Mouse (Mus musculus) small intestine, adult 2 months (tissue): ENCODE data around the gene Hoxb4.

Source experiments
- CTCF ChIP-seq: fragments of 200-500 bp; IDR thresholded peaks from 2 replicates; pipeline ENCODE4 v1.5.1; 2012; ENCODE audit warnings: low read depth, mild to moderate bottlenecking, control low read depth, inconsistent platforms, low read length, moderate library complexity, mixed read lengths; ENCODE audit not compliant: insufficient replicate concordance, insufficient read length; ENCODE audit errors: extremely low read depth
- POLR2A ChIP-seq: fragments of 200-500 bp; IDR thresholded peaks from 2 replicates; pipeline ENCODE4 v1.6.1; 2012; ENCODE audit warnings: low read depth, mild to moderate bottlenecking, control low read depth, inconsistent platforms, low read length, moderate library complexity

DNA sequence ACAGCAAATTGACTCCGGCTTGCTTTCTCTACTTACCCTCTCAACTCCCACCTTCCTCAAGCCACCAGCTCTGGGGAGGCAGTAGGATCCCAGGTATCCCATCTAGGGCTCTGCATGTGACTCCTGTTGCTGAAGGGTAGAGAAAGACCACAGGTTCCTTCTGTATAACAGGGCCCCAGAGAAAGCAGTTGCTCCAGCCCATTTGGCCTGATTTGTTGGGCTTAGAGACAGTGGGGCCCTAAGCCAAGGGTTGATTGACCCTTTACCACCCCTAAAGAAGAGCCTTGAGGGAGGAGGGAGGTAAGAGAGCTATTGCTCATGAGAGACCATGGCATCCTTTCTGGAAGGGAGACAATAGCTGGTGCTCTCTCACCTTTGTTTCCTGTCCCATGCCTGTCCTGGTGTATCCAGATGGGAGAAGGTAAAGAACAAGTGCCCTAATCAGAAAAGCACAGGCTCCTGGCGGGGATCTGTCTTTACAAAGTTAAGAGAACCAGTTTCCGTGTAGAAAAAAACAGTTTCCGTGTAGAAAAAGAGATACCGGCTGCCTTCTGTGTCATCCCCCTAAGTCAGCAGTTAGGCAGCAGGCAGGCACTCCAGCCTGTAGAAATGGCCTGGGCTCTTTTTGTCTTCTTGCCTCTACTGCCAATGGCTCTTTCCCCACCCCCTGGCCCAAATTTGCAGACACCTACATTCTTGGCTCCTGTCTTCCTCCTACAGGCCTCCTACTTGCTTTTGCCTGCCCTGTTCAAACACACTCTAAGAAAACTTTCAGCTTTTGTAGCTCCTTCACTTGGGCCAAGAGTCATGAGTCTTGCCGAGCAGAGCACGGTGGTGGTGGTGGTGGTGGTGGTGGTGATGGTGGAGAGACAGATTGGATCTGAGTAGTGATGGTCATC, 21.1 kb downstream of the Hoxb4 start:
- TF ChIP-seq POLR2A (no peak), CTCF (no peak)
